Mouse (Mus musculus): Measurements from ENCODE around the gene Hoxb9. TPM values are rescaled to one million over a fixed set of nuclear protein-coding genes. Genes with fewer than 3 reads are reported as not detected.
A peak's percentile ranks its signal among the peaks of the same experiment; 100 is the strongest.

Gene Hoxb9
- total and polyA plus RNA-seq, 2 experiments from 2014 or later, result not detected

DNA sequence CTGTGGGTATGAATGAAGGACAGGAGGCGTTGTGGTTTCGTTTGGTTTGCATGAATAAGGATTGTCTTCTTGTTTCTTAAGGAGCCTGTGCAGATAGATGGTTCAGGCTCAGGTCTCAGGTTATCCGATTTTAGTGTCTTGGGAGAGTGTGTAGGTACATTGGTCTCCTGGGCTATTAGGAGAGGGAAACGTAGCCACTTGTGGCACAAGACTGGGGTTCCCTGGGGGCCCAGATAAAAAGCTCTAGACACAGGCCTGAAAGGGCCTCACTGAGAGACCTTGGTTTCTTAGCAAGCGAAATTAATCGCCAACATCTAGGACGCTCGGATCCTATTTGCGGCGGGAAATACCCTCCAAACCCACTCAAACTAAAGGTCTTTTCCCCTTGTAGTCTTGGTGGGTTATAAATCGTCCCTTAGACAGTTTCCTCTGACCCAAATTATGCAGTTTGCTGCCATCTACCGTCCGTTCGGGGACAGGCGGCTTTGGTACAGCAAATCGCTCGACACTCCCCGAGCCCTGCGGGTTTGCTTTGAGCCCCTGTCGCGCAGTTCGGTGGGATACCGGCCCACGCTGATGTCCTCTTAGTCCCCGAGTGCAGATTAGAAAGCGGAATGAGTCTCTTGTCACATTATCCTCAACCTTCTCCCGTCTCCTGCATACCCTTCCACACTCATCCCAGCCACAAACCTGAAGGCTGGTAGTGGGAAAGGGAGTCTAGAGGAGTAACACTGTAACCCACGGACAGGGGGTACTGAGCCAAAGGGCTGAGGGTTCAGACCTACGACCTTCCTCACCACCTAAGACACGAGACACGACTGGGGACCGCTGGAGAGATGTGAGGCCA is 23.2 kb downstream of the Hoxb9 start:
- no peak overlapping the region for H3K4me2 ChIP-seq (ENCODE audit: low read depth, low read length, poor library complexity, severe bottlenecking)
- H3K4me1 ChIP-seq (ENCODE audit: insufficient read depth, low read length), result no peaks in the 10 kb centered on the region
- peaks cover 88% of the 10 kb centered on the region for H3K27me3 ChIP-seq (ENCODE audit: insufficient read depth, low read length)
- DNase-seq (ENCODE audit: low spot score) (peak; percentile 71), ATAC-seq (ENCODE audit: low FRiP score) (no peak)
- under 1% methylated on average over 32 of the region's 32 CpGs for WGBS
- no peak overlapping the region for H3K4me3 ChIP-seq (ENCODE audit: low read depth, low read length)
- no peaks in the 10 kb centered on the region for H3K36me3 ChIP-seq (ENCODE audit: insufficient read depth, low read length)
- TF ChIP-seq CTCF (IDR thresholded peaks at IDR 0.05), result peak; percentile 81
- no peak overlapping the region for H3K9ac ChIP-seq (replicated peaks; ENCODE audit: low read length, poor library complexity, severe bottlenecking)
- H3K9me3 ChIP-seq (ENCODE audit: low read length), result no peaks in the 10 kb centered on the region
- H3K27ac ChIP-seq (ENCODE audit: low read depth, low read length), result no peak overlapping the region

DNA sequence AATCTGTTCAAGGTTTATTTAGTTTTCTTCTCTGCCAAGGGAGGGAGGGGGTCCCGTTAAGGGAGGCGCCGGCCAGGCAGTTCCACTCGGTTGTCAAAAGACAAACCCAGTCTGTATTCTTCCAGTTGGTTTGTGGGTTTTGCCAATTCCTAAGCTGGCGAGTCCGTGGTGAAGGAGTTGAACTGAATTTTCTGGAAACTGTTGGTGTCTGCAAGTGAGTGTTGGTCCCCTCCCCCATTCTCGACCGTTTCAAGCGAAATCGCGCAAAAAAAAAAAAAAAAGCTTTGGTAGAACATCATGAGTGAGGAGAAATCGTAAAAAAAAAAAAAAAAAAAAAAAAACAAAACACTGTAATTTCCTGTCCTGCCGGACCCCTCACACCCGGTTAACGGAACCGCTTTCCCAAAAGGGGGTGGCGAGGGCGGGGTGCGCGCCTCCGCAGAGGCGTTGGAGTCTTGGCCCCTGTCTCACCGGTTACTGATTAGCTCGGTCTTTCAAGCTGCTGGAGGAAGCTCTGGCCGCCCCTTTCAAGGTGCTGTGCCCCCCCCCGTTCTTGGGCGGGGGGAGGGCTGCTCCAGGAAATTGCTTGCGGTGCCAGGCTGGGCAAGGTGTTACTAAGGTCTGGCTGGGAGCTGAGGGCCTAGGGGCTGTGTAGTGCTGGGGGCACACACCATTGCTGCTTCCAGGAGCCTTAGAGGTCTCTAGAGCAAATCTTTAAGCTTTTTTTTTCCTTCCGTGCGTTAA is 24.0 kb downstream of the Hoxb9 start:
- DNase-seq (ENCODE audit: low spot score) (no peak), ATAC-seq (ENCODE audit: low FRiP score) (no peak)
- Histone ChIP-seq H3K27me3 (ENCODE audit: insufficient read depth, low read length) (peaks cover 92% of the 10 kb centered on the region), H3K4me1 (ENCODE audit: insufficient read depth, low read length) (no peaks in the 10 kb centered on the region), H3K9ac (replicated peaks; ENCODE audit: low read length, poor library complexity, severe bottlenecking) (no peak overlapping the region), H3K9me3 (ENCODE audit: low read length) (no peaks in the 10 kb centered on the region), H3K4me3 (ENCODE audit: low read depth, low read length) (no peak overlapping the region), H3K36me3 (ENCODE audit: insufficient read depth, low read length) (no peaks in the 10 kb centered on the region), H3K27ac (ENCODE audit: low read depth, low read length) (no peak overlapping the region), H3K4me2 (ENCODE audit: low read depth, low read length, poor library complexity, severe bottlenecking) (no peak overlapping the region)
- WGBS, result 3% methylated on average over 30 of the region's 30 CpGs
- TF ChIP-seq CTCF (IDR thresholded peaks at IDR 0.05), result no peak

DNA sequence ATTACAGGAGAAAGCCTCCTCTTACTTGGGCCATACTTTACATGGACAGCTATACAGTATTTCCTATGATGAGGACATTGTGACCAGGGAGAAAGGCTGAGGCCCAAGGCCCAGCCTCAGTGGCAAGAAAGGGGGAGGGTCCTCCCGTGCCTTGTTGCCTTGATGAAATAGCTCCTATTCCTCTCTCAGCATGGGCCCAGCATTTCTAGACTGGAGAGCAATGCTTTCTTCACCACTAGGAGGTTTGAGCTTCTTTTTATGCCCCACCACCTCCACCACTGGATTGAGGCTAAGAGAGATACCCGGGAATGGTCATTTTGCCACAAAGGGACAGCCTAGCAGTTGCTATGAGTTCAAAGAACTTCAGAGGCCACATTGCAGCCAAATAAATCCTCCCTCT is 25.7 kb downstream of the Hoxb9 start:
- Histone ChIP-seq H3K36me3 (ENCODE audit: insufficient read depth, low read length) (no peaks in the 10 kb centered on the region), H3K27ac (ENCODE audit: low read depth, low read length) (no peak overlapping the region), H3K4me3 (ENCODE audit: low read depth, low read length) (no peak overlapping the region), H3K27me3 (ENCODE audit: insufficient read depth, low read length) (peaks cover 93% of the 10 kb centered on the region), H3K4me2 (ENCODE audit: low read depth, low read length, poor library complexity, severe bottlenecking) (no peak overlapping the region), H3K9me3 (ENCODE audit: low read length) (no peaks in the 10 kb centered on the region), H3K4me1 (ENCODE audit: insufficient read depth, low read length) (no peaks in the 10 kb centered on the region), H3K9ac (replicated peaks; ENCODE audit: low read length, poor library complexity, severe bottlenecking) (no peak overlapping the region)
- DNase-seq (ENCODE audit: low spot score) (no peak), ATAC-seq (ENCODE audit: low FRiP score) (no peak)
- WGBS, result 0% methylated on average over 2 of the region's 2 CpGs
- no peak for TF ChIP-seq CTCF (IDR thresholded peaks at IDR 0.05)

DNA sequence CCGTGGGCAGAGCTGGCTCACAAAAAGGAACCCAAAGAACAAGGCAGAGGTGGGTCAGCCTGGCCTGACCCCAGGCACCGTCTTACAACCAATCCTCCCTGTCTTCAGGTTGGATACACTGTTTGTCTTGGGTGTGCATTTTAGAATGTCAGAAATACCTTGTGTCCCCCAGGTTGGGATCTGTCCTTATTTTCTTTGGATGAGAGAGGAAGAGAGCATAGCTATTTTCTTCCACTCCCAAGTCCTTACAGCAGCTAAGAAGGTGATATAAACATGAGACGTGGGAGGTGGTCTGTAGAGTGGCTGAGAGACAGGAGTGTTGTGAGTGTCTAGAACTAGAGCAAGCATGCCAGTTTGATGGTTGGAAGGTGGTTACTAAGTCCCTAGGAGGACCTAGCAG is 26.2 kb downstream of the Hoxb9 start:
- H3K4me2 ChIP-seq (ENCODE audit: low read depth, low read length, poor library complexity, severe bottlenecking), result no peak overlapping the region
- H3K4me3 ChIP-seq (ENCODE audit: low read depth, low read length), result no peak overlapping the region
- TF ChIP-seq CTCF (IDR thresholded peaks at IDR 0.05), result no peak
- H3K27ac ChIP-seq (ENCODE audit: low read depth, low read length), result no peak overlapping the region
- peaks cover 93% of the 10 kb centered on the region for H3K27me3 ChIP-seq (ENCODE audit: insufficient read depth, low read length)
- H3K36me3 ChIP-seq (ENCODE audit: insufficient read depth, low read length), result no peaks in the 10 kb centered on the region
- WGBS, result 2% methylated on average over 3 of the region's 3 CpGs
- no peak for ATAC-seq (ENCODE audit: low FRiP score)
- no peak overlapping the region for H3K9ac ChIP-seq (replicated peaks; ENCODE audit: low read length, poor library complexity, severe bottlenecking)
- no peak for DNase-seq (ENCODE audit: low spot score)
- no peaks in the 10 kb centered on the region for H3K9me3 ChIP-seq (ENCODE audit: low read length)
- H3K4me1 ChIP-seq (ENCODE audit: insufficient read depth, low read length), result no peaks in the 10 kb centered on the region

DNA sequence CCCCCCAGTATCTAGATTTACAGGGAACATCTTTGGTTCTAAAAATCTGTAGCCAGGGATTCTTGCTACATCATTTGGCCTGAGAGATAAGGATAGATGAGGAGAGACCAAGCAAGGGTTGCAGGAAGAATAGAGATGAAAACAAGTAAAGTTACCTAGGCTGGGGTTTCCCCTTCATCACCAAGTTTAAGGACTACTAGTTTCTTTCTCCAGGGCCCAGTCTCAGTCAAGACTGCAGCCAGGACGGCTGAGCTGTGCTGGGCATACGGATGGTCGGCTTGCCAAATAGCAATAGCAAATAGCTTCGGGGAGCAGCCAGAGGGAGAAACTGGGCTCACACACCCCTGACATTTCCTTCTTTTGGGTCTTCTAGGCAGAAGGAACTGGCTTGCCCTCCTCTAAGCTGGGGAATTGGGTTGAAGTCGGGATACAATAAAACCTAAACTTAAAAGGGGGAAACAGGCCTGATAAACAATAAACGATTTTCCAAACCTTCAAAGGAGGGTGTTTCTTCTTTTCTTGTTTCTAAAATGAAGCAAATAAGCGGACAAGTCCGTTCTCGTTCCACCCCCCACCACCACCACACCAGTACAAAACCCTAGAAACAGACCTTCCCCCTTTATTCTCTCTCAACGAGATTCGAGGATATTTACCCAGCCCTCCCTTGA is 26.8 kb downstream of the Hoxb9 start:
- WGBS, result 2% methylated on average over 11 of the region's 11 CpGs
- Histone ChIP-seq H3K27me3 (ENCODE audit: insufficient read depth, low read length) (peaks cover 93% of the 10 kb centered on the region), H3K4me3 (ENCODE audit: low read depth, low read length) (no peak overlapping the region), H3K9me3 (ENCODE audit: low read length) (no peaks in the 10 kb centered on the region), H3K36me3 (ENCODE audit: insufficient read depth, low read length) (no peaks in the 10 kb centered on the region), H3K9ac (replicated peaks; ENCODE audit: low read length, poor library complexity, severe bottlenecking) (no peak overlapping the region), H3K27ac (ENCODE audit: low read depth, low read length) (no peak overlapping the region), H3K4me2 (ENCODE audit: low read depth, low read length, poor library complexity, severe bottlenecking) (no peak overlapping the region), H3K4me1 (ENCODE audit: insufficient read depth, low read length) (no peaks in the 10 kb centered on the region)
- no peak for DNase-seq (ENCODE audit: low spot score)
- ATAC-seq (ENCODE audit: low FRiP score), result no peak
- TF ChIP-seq CTCF (IDR thresholded peaks at IDR 0.05), result no peak

All from midbrain, postnatal 0 days (tissue).